Mouse (Mus musculus) gastrocnemius, postnatal 14 days (tissue): ENCODE measurements at regions not wholly inside any gene's neighbourhood (a gene's known extent, or its start where the extent isn't known, plus 50 kb on each side); places are given as distances from the start of the nearest gene placed in this dataset.
A peak's percentile ranks its signal among the peaks of the same experiment; 100 is the strongest.

Experiments
- DNase-seq: peaks from one replicate; pipeline ENCODE4 v3.0.0; 2021; ENCODE audit warnings: mixed read lengths
- intact Hi-C: fragments of 180-260 bp; cut with DNase I; formaldehyde crosslinking; loops from one replicate; pipeline ENCODE4 v1.15.1; 2025; ENCODE audit warnings: low total_unique reads

GRCm38 (mm10) chr15:51503341-51503740 is 2381.4 kb upstream of the Gm7489 start:
- intact Hi-C loops, result no loop called here
- no peak for DNase-seq

GRCm38 (mm10) chr15:51504016-51504760 is 2380.5 kb upstream of the Gm7489 start:
- no peak for DNase-seq
- intact Hi-C loops, result no loop called here

- no peak for DNase-seq
- intact Hi-C loops, result no loop called here
These were observed 2379.9 kb upstream of the Gm7489 start for GRCm38 (mm10) chr15:51504789-51505188.

GRCm38 (mm10) chr15:51507126-51507525 is 2377.6 kb upstream of the Gm7489 start:
- DNase-seq, result no peak
- intact Hi-C loops, result no loop called here

- intact Hi-C loops, result no loop called here
- DNase-seq, result no peak
These were observed 2373.4 kb upstream of the Gm7489 start for GRCm38 (mm10) chr15:51511319-51511718.

- no peak for DNase-seq
- intact Hi-C loops, result no loop called here
These were observed 2348.4 kb upstream of the Gm7489 start for GRCm38 (mm10) chr15:51536317-51536716.

- intact Hi-C loops, result no loop called here
- no peak for DNase-seq
These were observed 2333.4 kb upstream of the Gm7489 start for GRCm38 (mm10) chr15:51551216-51551775.

- intact Hi-C loops, result no loop called here
- no peak for DNase-seq
These were observed 2326.5 kb upstream of the Gm7489 start for GRCm38 (mm10) chr15:51558215-51558614.

GRCm38 (mm10) chr15:51565543-51565942 is 2319.2 kb upstream of the Gm7489 start:
- DNase-seq, result no peak
- intact Hi-C loops, result no loop called here

GRCm38 (mm10) chr15:51570631-51571030 is 2314.1 kb upstream of the Gm7489 start:
- no peak for DNase-seq
- intact Hi-C loops, result no loop called here

- intact Hi-C loops, result no loop called here
- DNase-seq, result no peak
These were observed 2310.1 kb upstream of the Gm7489 start for GRCm38 (mm10) chr15:51574538-51575105.

- no peak for DNase-seq
- intact Hi-C loops, result no loop called here
These were observed 2301.1 kb upstream of the Gm7489 start for GRCm38 (mm10) chr15:51583636-51584035.

- DNase-seq, result no peak
These were observed 2298.6 kb upstream of the Gm7489 start for GRCm38 (mm10) chr15:51586146-51586545.

GRCm38 (mm10) chr15:51591406-51592068 is 2293.2 kb upstream of the Gm7489 start:
- peak; percentile 12 for DNase-seq
- intact Hi-C loops, result no loop called here

More at GRCm38 (mm10) chr15:51586146-51586545, 2298.6 kb upstream of the Gm7489 start:
- intact Hi-C loops, result no loop called here

- DNase-seq, result peak; percentile 51
- intact Hi-C loops, result no loop called here
These were observed 2292.7 kb upstream of the Gm7489 start for GRCm38 (mm10) chr15:51592069-51592435.

- intact Hi-C loops, result no loop called here
- DNase-seq, result peak; percentile 62
These were observed 2291.9 kb upstream of the Gm7489 start for GRCm38 (mm10) chr15:51592511-51593498.

- DNase-seq, result no peak
- intact Hi-C loops, result no loop called here
These were observed 2290.6 kb upstream of the Gm7489 start for GRCm38 (mm10) chr15:51594060-51594459.

GRCm38 (mm10) chr15:51595655-51596054 is 2289.1 kb upstream of the Gm7489 start:
- intact Hi-C loops, result no loop called here

GRCm38 (mm10) chr15:51597841-51598240 is 2286.9 kb upstream of the Gm7489 start:
- DNase-seq, result no peak
- intact Hi-C loops, result no loop called here

More at GRCm38 (mm10) chr15:51595655-51596054, 2289.1 kb upstream of the Gm7489 start:
- no peak for DNase-seq
